Mouse (Mus musculus): ENCODE data around the gene Cmc1.

Gene Cmc1

DNA sequence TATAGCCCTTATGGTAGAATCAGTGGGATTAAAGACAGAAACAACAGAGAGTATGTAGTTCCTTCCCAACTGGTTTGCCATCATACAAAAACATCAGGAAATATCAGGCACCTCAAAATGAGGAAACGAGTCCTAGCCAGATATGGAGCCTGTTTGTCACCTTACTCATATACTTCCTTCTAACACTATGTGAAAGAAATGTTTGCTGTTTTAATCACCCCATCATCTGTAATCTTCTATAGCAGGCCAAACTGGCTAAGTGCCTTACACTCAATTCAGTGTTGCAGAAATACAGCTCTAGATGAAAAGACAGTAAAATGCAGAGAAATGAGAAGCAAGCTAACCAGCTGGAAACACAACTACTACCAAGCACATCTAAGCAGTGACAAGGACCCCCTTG is 119.7 kb downstream of the Cmc1 start:
- DNase-seq (ENCODE audit: low read depth) = no peak

DNA sequence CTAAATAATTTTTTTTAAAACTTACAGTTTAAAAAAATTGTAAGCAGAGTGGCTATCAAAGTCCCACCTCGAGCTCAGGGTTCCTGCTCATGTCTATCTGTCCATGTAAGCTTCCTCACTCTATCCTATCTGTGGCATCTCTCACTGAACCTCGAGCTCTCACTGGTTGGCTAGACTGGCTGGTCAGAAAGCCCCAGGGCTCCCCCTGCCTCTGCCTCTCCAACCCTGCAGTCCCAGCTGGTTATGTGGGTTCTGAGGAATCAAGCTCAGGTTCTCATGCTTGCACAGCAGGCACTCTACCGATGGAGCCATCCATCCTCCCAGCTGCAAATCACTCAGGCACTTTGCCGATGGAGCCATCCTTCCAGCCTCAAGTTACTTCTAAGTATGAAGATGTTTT is 120.5 kb downstream of the Cmc1 start:
- no peak for DNase-seq (ENCODE audit: low read depth)

DNA sequence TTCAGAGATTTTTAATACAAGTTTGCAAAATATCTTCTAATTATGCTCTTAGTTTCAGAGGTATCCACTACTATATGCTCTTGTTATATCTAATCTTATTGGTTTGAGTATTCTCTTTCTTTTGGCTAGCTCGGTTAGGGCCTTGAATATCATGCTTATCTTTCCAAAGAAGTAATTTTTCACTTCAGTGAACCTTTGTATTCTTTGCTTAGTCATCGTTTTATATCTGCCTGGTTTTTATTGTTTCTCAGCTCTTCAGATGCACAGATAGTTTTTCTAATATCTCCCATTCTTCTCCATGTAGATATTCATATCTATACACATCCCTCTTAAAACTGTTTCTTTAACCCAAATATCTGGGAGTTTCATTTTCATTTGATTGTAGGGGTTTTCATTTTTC is 125.0 kb downstream of the Cmc1 start:
- DNase-seq (ENCODE audit: low read depth) = no peak
